Mouse (Mus musculus): ENCODE results near the gene Tas2r125.
"Not testable (repeated sequence)": the region's sequence is repeated elsewhere in the genome, so short reads cannot be mapped to it uniquely, and the experiment has no call there.

Tas2r125 gene

DNA sequence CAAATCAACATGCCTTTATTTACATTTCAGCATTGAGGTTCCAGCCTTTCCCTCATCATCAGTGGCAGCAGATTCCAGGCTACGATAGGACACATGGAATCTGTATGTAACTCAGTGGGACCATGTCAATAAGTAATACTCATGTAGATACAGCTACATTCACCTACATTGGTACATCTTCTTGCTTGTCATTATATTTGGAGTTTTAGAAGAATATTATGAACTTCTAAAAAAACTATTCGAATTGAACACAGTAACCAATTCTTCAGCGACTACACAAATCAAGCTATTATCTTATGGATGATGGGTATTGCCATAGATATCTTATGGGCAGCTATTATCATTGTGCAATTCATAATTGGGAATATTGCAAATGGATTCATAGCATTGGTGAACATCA, at the start of gene Tas2r125:
Gene Tas2r125 (plus strand): TSS at position 301 of the 400 bp plus-strand sequence.
- in situ Hi-C loops (cut with MboI, MseI), result no loop called here

GRCm38 (mm10) chr6:132867708-132868107, 41.7 kb upstream of the Tas2r125 start, which contains the start of gene Tas2r110:
Gene Tas2r110, plus strand, starts transcription at chr6:132868008.
- in situ Hi-C loops (cut with MboI, MseI), result no loop called here

DNA sequence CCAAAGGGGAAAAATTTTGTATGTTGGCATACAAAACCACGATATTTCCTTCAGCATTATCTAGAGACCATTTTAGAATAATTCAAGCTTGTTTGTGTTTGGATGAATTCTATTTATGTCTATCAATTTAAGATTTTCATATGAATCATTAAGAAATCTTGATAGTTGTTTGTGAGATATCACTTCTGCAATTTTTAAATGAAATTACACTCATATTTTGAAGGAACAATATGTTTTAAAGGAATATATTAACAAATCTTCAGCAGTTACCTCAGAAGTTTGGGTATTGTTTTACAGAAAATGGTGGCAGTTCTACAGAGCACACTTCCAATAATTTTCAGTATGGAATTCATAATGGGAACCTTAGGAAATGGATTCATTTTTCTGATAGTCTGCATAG, 16.7 kb upstream of the Tas2r125 start, which contains the start of gene Tas2r113:
Gene Tas2r113 (plus strand): TSS at position 301 of the 400 bp plus-strand sequence.
- in situ Hi-C loops (cut with MboI, MseI), result no loop called here

- in situ Hi-C loops (cut with MboI, MseI), result not testable (repeated sequence)
These were observed 31.9 kb downstream of the Tas2r125 start for GRCm38 (mm10) chr6:132941376-132941775.

DNA sequence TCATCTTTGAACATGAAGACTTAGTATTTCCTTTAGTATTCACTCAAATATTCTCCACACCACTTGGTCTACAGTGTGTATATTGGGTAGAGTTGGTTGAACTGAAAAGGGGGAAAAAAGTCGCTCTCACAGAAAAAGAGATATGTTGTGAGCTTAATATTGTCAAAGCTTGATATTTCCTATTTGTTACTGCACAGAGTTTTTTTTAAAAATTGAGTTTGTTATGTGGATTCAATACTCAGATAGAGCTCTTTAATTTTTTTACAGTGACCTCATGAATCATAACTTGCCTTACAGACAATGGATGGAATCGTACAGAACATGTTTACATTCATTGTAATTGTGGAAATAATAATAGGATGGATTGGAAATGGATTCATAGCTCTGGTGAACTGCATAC, 41.4 kb downstream of the Tas2r125 start, which contains the start of gene Tas2r129:
Gene Tas2r129 (plus strand): TSS at position 301 of the 400 bp plus-strand sequence.
- in situ Hi-C loops (cut with MboI, MseI), result no loop called here

DNA sequence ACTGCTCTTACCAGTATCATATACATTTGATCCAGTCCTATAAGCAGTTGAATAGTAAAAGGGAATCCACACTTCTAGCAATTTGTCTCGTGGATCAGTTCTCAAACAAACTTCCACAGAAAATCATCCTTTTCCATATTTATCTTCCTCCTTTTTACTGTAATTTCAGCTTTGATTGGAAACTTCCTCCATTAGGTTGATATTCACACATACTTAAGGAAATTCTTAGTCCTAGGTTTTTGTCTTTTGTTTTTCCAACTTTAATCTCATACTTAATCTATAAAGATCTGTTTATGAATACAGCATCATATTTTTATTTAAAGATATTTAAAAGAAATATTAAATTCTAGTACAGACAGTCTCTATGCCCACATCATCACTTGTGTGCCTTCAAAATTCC, 48.4 kb downstream of the Tas2r125 start, which contains the start of gene Tas2r131:
Gene Tas2r131 (minus strand): TSS at position 101 of the 400 bp plus-strand sequence.
- in situ Hi-C loops (cut with MboI, MseI), result no loop called here

Measured in T-helper 17 cell (primary cell).